Mouse (Mus musculus): ENCODE measurements at regions not wholly inside any gene's neighbourhood (a gene's known extent, or its start where the extent isn't known, plus 50 kb on each side); places are given as distances from the start of the nearest gene placed in this dataset.

GRCm38 (mm10) chr2:79086857-79087578 is 168.2 kb upstream of the Itga4 start:
- Histone ChIP-seq H3K9ac (no peak overlapping the region), H3K4me3 (replicated peaks) (peak overlapping the region; percentile 30)
- ATAC-seq (ENCODE audit: insufficient number of reproducible peaks, low FRiP score, low TSS enrichment, low read depth) = no peak

GRCm38 (mm10) chr2:79087600-79088205 is 167.5 kb upstream of the Itga4 start:
- H3K4me1 ChIP-seq = peaks cover 10% of the 10 kb centered on the region; the same call in 1 of the 2 replicates
- no peak overlapping the region for H3K9ac ChIP-seq
- peak; percentile 54 for ATAC-seq (ENCODE audit: insufficient number of reproducible peaks, low FRiP score, low TSS enrichment, low read depth)
- H3K27ac ChIP-seq (replicated peaks) = peak overlapping the region; percentile 40
- peak overlapping the region; percentile 43 for H3K4me2 ChIP-seq (replicated peaks)
- WGBS = 31% methylated on average over 9 of the region's 9 CpGs
- no peaks in the 10 kb centered on the region for H3K27me3 ChIP-seq
- no peaks in the 10 kb centered on the region for H3K36me3 ChIP-seq
- H3K4me3 ChIP-seq (replicated peaks) = peak overlapping the region; percentile 30
- no peaks in the 10 kb centered on the region for H3K9me3 ChIP-seq (replicated peaks)

More at GRCm38 (mm10) chr2:79086857-79087578, 168.2 kb upstream of the Itga4 start:
- Histone ChIP-seq H3K27me3 (no peaks in the 10 kb centered on the region), H3K4me2 (replicated peaks) (peak overlapping the region; percentile 43), H3K36me3 (no peaks in the 10 kb centered on the region), H3K27ac (replicated peaks) (peak overlapping the region; percentile 40), H3K4me1 (peaks cover 10% of the 10 kb centered on the region; the same call in 1 of the 2 replicates), H3K9me3 (replicated peaks) (no peaks in the 10 kb centered on the region)
- 23% methylated on average over 9 of the region's 9 CpGs for WGBS

- no peaks in the 10 kb centered on the region for H3K27me3 ChIP-seq
- H3K4me3 ChIP-seq (replicated peaks) = no peak overlapping the region
- no peak for ATAC-seq (ENCODE audit: insufficient number of reproducible peaks, low FRiP score, low TSS enrichment, low read depth)
- H3K4me1 ChIP-seq = peaks cover 10% of the 10 kb centered on the region; the same call in 1 of the 2 replicates
- H3K9me3 ChIP-seq (replicated peaks) = no peaks in the 10 kb centered on the region
- H3K36me3 ChIP-seq = no peaks in the 10 kb centered on the region
- no peak overlapping the region for H3K27ac ChIP-seq (replicated peaks)
- H3K9ac ChIP-seq = no peak overlapping the region
- WGBS = 58% methylated on average over 2 of the region's 2 CpGs
- H3K4me2 ChIP-seq (replicated peaks) = no peak overlapping the region
Measured at GRCm38 (mm10) chr2:79090273-79090672, 165.0 kb upstream of the Itga4 start.

GRCm38 (mm10) chr2:79094298-79094697 is 160.9 kb upstream of the Itga4 start:
- H3K9ac ChIP-seq = no peak overlapping the region
- no peaks in the 10 kb centered on the region for H3K27me3 ChIP-seq
- H3K4me2 ChIP-seq (replicated peaks) = no peak overlapping the region
- ATAC-seq (ENCODE audit: insufficient number of reproducible peaks, low FRiP score, low TSS enrichment, low read depth) = no peak
- H3K4me3 ChIP-seq (replicated peaks) = no peak overlapping the region
- no peaks in the 10 kb centered on the region for H3K9me3 ChIP-seq (replicated peaks)
- H3K36me3 ChIP-seq = no peaks in the 10 kb centered on the region
- H3K27ac ChIP-seq (replicated peaks) = no peak overlapping the region
- no peaks in the 10 kb centered on the region for H3K4me1 ChIP-seq
- WGBS = 15% methylated on average over 1 of the region's 1 CpGs

GRCm38 (mm10) chr2:79096532-79097251 is 158.5 kb upstream of the Itga4 start:
- Histone ChIP-seq H3K36me3 (no peaks in the 10 kb centered on the region), H3K27me3 (no peaks in the 10 kb centered on the region), H3K9me3 (replicated peaks) (no peaks in the 10 kb centered on the region), H3K9ac (no peak overlapping the region), H3K27ac (replicated peaks) (no peak overlapping the region), H3K4me3 (replicated peaks) (no peak overlapping the region), H3K4me1 (no peaks in the 10 kb centered on the region), H3K4me2 (replicated peaks) (no peak overlapping the region)
- ATAC-seq (ENCODE audit: insufficient number of reproducible peaks, low FRiP score, low TSS enrichment, low read depth) = no peak
- 78% methylated on average over 3 of the region's 3 CpGs for WGBS

GRCm38 (mm10) chr2:79099601-79100000 is 155.6 kb upstream of the Itga4 start:
- 91% methylated on average over 1 of the region's 1 CpGs for WGBS
- ATAC-seq (ENCODE audit: insufficient number of reproducible peaks, low FRiP score, low TSS enrichment, low read depth) = no peak
- H3K27ac ChIP-seq (replicated peaks) = no peak overlapping the region
- H3K4me3 ChIP-seq (replicated peaks) = no peak overlapping the region
- no peaks in the 10 kb centered on the region for H3K9me3 ChIP-seq (replicated peaks)
- H3K4me2 ChIP-seq (replicated peaks) = no peak overlapping the region
- no peaks in the 10 kb centered on the region for H3K36me3 ChIP-seq
- no peaks in the 10 kb centered on the region for H3K27me3 ChIP-seq
- H3K9ac ChIP-seq = no peak overlapping the region
- H3K4me1 ChIP-seq = no peaks in the 10 kb centered on the region

GRCm38 (mm10) chr2:79111673-79112072 is 143.6 kb upstream of the Itga4 start:
- Histone ChIP-seq H3K4me2 (replicated peaks) (no peak overlapping the region), H3K36me3 (no peaks in the 10 kb centered on the region), H3K27me3 (no peaks in the 10 kb centered on the region), H3K27ac (replicated peaks) (no peak overlapping the region), H3K4me3 (replicated peaks) (no peak overlapping the region), H3K4me1 (no peaks in the 10 kb centered on the region), H3K9ac (no peak overlapping the region), H3K9me3 (replicated peaks) (no peaks in the 10 kb centered on the region)
- 88% methylated on average over 1 of the region's 1 CpGs for WGBS
- no peak for ATAC-seq (ENCODE audit: insufficient number of reproducible peaks, low FRiP score, low TSS enrichment, low read depth)

- Histone ChIP-seq H3K36me3 (no peaks in the 10 kb centered on the region), H3K4me2 (replicated peaks) (no peak overlapping the region), H3K4me3 (replicated peaks) (no peak overlapping the region), H3K4me1 (no peaks in the 10 kb centered on the region), H3K9ac (no peak overlapping the region), H3K27ac (replicated peaks) (no peak overlapping the region), H3K27me3 (no peaks in the 10 kb centered on the region), H3K9me3 (replicated peaks) (no peaks in the 10 kb centered on the region)
- WGBS = 95% methylated on average over 1 of the region's 1 CpGs
- ATAC-seq (ENCODE audit: insufficient number of reproducible peaks, low FRiP score, low TSS enrichment, low read depth) = no peak
Measured at GRCm38 (mm10) chr2:79112076-79112475, 143.2 kb upstream of the Itga4 start.

- H3K4me2 ChIP-seq (replicated peaks) = no peak overlapping the region
- WGBS = 75% methylated on average over 6 of the region's 6 CpGs
- ATAC-seq (ENCODE audit: insufficient number of reproducible peaks, low FRiP score, low TSS enrichment, low read depth) = no peak
- H3K36me3 ChIP-seq = no peaks in the 10 kb centered on the region
- no peak overlapping the region for H3K4me3 ChIP-seq (replicated peaks)
- H3K27ac ChIP-seq (replicated peaks) = no peak overlapping the region
- H3K9me3 ChIP-seq (replicated peaks) = no peaks in the 10 kb centered on the region
- H3K27me3 ChIP-seq = no peaks in the 10 kb centered on the region
- no peak overlapping the region for H3K9ac ChIP-seq
- H3K4me1 ChIP-seq = no peaks in the 10 kb centered on the region
Measured at GRCm38 (mm10) chr2:79120610-79121345, 134.4 kb upstream of the Itga4 start.

GRCm38 (mm10) chr2:79122530-79122929 is 132.7 kb upstream of the Itga4 start:
- no peak overlapping the region for H3K9ac ChIP-seq
- H3K4me3 ChIP-seq (replicated peaks) = no peak overlapping the region
- no peak for ATAC-seq (ENCODE audit: insufficient number of reproducible peaks, low FRiP score, low TSS enrichment, low read depth)

More at GRCm38 (mm10) chr2:79122530-79122929, 132.7 kb upstream of the Itga4 start:
- no peaks in the 10 kb centered on the region for H3K9me3 ChIP-seq (replicated peaks)
- H3K4me2 ChIP-seq (replicated peaks) = no peak overlapping the region
- H3K27ac ChIP-seq (replicated peaks) = no peak overlapping the region
- no peaks in the 10 kb centered on the region for H3K27me3 ChIP-seq
- no peaks in the 10 kb centered on the region for H3K4me1 ChIP-seq
- no peaks in the 10 kb centered on the region for H3K36me3 ChIP-seq
